Mouse (Mus musculus): ENCODE data around the gene Mapkapk2.
"Not testable (repeated sequence)": the region's sequence is repeated elsewhere in the genome, so short reads cannot be mapped to it uniquely, and the experiment has no call there.

Mapkapk2 gene

GRCm38 (mm10) chr1:131097700-131098094 is at the start of gene Mapkapk2:
Gene Mapkapk2 (minus strand): TSS chr1:131097826.
- peak; percentile 91 for DNase-seq (ENCODE audit: low spot score)

DNA sequence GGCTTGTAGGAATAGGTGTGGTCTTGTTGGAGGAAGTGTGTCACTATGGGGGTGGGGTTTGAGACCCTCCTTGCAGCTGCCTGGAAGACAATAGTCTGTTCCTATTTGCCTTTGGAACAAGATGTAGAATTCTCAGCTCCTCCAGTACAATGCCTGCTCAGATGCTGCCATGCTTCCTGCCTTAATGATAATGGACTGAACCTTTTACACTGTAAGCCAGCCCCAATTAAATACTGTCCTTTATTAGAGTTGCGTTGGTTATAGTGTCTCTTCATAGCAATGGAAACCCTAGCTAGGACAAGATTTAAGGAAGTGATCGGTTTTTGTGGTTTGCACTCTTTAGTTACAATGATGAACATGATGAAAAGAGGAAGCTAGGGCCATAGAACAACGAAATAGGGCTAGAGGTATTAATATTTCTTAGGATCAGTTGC is 48.6 kb upstream of the Mapkapk2 start:
- no peak for DNase-seq (ENCODE audit: low spot score)

- DNase-seq (ENCODE audit: low spot score): not testable (repeated sequence)
Measured at GRCm38 (mm10) chr1:131145222-131145621, 47.6 kb upstream of the Mapkapk2 start.

- no peak for DNase-seq (ENCODE audit: low spot score)
Measured at GRCm38 (mm10) chr1:131142472-131142871, 44.8 kb upstream of the Mapkapk2 start.

GRCm38 (mm10) chr1:131141449-131141848 is 43.8 kb upstream of the Mapkapk2 start:
- no peak for DNase-seq (ENCODE audit: low spot score)

DNA sequence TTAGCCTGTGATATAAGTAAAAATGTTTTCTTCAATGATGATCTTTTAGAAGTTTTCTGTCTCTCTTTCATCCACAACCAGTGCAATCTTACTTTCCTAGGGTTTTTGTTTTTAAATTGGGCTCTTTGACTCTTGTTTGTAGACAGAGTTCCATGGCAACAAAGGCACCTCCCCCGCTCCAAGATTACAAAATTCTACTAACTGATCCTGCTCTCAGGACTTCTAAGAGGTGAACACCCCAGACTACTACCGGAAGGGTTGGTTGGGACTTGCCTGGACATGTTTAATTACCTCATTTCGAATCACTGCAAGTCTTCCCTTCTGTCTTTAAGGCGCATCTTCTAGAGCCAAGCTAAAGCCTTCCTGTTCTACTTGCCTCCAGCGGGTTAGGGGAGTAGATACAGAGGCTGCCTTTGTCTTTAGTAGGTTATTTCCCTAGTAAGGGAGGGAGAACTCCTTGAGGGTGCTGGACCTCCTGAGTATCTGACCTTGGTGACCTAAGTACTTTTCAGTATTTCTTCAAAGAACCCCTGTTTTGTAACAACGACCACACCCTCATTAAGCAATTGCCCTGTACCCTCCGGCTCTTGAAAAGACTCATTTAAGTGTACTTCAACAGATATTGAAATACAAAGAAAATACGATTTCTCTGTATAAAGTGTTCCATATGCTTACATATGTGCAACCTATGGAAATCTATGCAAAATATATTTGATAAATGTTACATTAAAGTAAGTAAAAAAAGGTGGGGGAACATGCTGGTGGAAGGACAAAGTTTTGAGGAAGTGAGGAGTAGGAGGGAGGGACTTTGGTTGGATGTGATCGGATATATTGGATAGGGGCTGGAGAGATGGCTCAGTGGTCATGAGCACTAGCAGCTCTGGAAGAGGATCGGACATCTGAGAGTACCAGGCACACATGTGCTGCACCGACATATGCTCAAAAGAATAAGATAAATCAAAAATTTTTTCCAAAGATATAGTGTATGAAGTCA is 41.8 kb upstream of the Mapkapk2 start:
- DNase-seq (ENCODE audit: low spot score): no peak

GRCm38 (mm10) chr1:131138191-131139016 is 40.8 kb upstream of the Mapkapk2 start, which contains the start of gene Dyrk3:
Gene Dyrk3 (minus strand): TSS chr1:131138340.
- DNase-seq (ENCODE audit: low spot score): peak; percentile 87

DNA sequence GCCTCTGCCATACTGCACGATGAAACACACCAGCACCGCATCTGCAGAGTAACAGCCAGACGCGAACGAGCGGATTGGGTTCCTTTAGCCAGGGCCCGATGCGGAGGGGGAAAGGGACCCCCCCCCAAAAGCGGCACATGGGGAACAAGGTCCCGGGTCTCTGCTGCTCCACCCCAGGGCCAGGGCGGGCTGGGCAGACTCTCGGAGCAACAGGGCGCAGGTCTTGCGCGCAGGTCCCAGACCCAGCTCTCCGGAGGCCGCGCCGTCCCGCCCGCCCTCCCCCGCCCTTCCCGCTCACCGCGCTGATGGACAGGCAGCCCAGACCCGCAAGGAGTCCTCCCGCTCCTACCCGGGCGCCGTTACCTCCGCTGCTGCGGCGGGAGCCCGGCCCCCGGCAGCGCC is 40.1 kb upstream of the Mapkapk2 start:
- no peak for DNase-seq (ENCODE audit: low spot score)

GRCm38 (mm10) chr1:131137111-131137510 is 39.5 kb upstream of the Mapkapk2 start:
- DNase-seq (ENCODE audit: low spot score): no peak

GRCm38 (mm10) chr1:131135960-131136629 is 38.5 kb upstream of the Mapkapk2 start:
- no peak for DNase-seq (ENCODE audit: low spot score)

DNA sequence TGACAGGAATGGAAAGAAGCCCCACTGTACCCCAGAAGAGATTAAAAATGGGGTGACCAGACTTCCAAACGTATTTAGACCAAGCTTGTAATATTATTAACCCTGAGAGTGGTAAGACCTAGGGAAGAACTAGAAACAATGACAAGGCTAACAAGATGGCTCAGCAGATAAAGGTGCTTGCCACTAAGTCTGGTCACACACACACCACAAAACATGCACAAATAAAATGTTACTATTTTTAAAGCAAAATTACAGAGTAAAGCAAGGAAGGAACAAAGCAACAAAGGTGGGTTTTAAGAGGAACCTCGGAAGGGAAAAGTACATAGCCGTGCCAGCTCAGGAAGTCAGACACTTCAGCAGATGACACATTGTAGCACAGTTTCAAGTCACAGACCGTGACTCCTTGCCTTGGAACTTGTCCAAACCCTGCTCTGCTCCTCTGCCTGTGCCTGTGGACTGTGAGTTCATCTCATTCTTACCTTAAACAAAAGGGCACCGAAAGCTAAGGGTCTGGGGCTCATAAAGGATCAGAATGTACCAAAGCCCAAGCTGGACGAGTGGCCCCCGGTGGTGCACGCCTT is 37.4 kb upstream of the Mapkapk2 start:
- DNase-seq (ENCODE audit: low spot score): peak; percentile 77

DNA sequence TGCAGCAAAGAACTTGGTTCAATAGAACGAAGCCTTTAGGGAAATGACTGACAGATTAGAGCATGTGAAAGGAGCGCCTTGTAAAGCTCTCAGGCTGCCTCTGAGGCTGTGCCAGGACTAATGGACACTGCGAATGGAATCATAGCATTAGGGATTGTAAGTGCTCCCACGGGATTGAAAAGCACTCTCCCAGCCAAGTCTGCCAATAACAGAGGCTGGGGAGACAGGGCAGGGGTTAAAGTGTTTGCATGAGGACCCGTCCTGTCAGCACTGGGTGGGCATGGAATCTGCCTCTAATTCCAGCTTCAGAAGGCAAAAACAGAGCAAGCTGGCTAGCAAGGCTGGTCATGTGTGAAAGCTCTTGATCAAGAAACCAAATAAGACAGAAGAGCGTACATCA is 36.6 kb upstream of the Mapkapk2 start:
- no peak for DNase-seq (ENCODE audit: low spot score)

GRCm38 (mm10) chr1:131125987-131126744 is 28.5 kb upstream of the Mapkapk2 start:
- peak; percentile 66 for DNase-seq (ENCODE audit: low spot score)

- no peak for DNase-seq (ENCODE audit: low spot score)
Measured at GRCm38 (mm10) chr1:131123522-131124265, 26.1 kb upstream of the Mapkapk2 start.

DNA sequence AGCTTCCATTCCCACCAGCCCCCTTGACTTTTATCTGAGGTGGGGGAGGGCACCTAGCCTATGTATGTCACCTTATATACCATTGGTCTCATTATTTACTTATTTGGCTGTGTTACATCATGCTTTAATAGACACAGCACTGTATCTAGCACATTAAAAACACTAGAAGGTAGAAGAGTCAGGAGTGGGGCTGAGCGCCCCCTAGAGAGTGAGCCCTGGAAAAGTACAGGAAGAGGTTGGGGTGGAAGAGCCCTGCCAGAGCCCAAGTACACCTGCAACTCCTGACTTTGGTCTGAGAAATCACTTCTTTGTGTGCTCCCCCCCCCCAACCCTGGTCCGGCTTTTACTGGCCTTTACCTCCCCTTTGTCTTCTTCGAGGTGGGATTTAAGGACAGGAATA is 24.4 kb upstream of the Mapkapk2 start:
- no peak for DNase-seq (ENCODE audit: low spot score)

DNA sequence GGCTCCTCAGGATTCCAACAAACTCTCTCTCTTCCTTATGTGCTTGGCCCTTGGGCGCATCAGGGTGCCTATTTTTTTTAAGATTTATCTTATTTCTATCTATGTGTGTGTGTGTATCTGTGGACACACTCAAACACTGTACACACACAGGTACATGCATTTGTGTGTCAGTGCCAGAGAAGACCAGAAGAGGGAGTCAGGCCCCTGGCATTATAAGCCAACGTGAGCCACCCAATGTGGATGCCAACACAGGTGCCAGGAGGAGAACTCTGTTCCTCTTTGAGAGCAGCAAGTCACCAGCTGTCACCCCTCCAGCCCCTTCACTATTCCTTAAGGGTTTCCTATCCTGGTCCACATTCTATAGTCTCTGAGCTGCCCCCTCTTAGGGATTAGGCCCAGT is 21.4 kb upstream of the Mapkapk2 start:
- no peak for DNase-seq (ENCODE audit: low spot score)

DNA sequence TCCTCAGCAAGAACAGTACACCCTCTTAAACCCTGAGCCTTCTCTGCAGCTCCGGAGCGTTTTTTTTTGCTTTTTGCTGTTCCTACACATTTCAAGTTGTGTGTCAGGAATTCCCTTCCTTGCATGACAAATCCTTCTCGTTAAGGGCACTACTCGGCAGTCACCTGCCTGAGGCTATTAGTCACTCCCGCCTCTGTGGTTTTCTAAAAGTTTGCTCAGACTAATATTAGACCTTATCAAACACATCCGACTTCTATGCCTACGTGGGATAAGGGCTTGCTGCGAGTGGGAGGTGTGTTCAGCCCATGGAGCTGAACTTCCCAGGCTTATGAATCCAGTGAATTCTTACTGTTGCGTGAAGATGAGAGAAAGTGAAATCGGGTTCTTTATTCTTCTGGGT is 20.9 kb upstream of the Mapkapk2 start:
- no peak for DNase-seq (ENCODE audit: low spot score)

GRCm38 (mm10) chr1:131116430-131117011 is 18.9 kb upstream of the Mapkapk2 start:
- DNase-seq (ENCODE audit: low spot score): no peak

GRCm38 (mm10) chr1:131115932-131116331 is 18.3 kb upstream of the Mapkapk2 start:
- no peak for DNase-seq (ENCODE audit: low spot score)

GRCm38 (mm10) chr1:131112576-131112975 is 14.9 kb upstream of the Mapkapk2 start:
- DNase-seq (ENCODE audit: low spot score): no peak
